Mouse (Mus musculus) cerebellum, adult 2 months (tissue): ENCODE measurements around the gene Gm525. TPM values are rescaled to one million over a fixed set of nuclear protein-coding genes. Genes with fewer than 3 reads are reported as not detected.
"Not testable (repeated sequence)": the region's sequence is repeated elsewhere in the genome, so short reads cannot be mapped to it uniquely, and the experiment has no call there.

Experiments
- DNase-seq, 2 experiments: peaks; one replicate each; pipeline ENCODE4 v3.0.0; 2021
- H3K27ac ChIP-seq: fragments of 200-500 bp; 2 replicates; pipeline ENCODE4 v1.5.1; 2012; ENCODE audit warnings: low read length, control low read depth, inconsistent platforms; ENCODE audit not compliant: insufficient read depth
- H3K27me3 ChIP-seq: fragments of 200-500 bp; 2 replicates; pipeline ENCODE4 v1.6.1; 2012; ENCODE audit warnings: inconsistent platforms, mild to moderate bottlenecking, low read length, moderate library complexity; ENCODE audit not compliant: control insufficient read depth, insufficient read depth
- H3K4me1 ChIP-seq: fragments of 200-500 bp; 2 replicates; pipeline ENCODE4 v1.6.1; 2011; ENCODE audit warnings: low read length; ENCODE audit not compliant: control insufficient read depth, insufficient read depth
- H3K4me3 ChIP-seq: fragments of 200-500 bp; replicated peaks from 2 replicates; pipeline ENCODE3; 2011; ENCODE audit warnings: mild to moderate bottlenecking, low read depth, low read length, control low read depth; ENCODE audit not compliant: insufficient read depth
- CTCF ChIP-seq: fragments of 200-500 bp; IDR thresholded peaks from 2 replicates; pipeline ENCODE4 v1.5.1; 2011; ENCODE audit warnings: low read depth, mild to moderate bottlenecking, control low read depth, low read length, moderate library complexity, borderline replicate concordance; ENCODE audit not compliant: insufficient read depth
- POLR2A ChIP-seq: fragments of 200-500 bp; IDR thresholded peaks from 2 replicates; pipeline ENCODE4 v1.6.1; 2011; ENCODE audit warnings: low read length, control low read depth, borderline replicate concordance; ENCODE audit not compliant: insufficient read depth
- WGBS: fragments of 180-500 bp; shearing (Covaris S2); methylation state at CpG from one replicate; pipeline ENCODE4 v1.1.7; 2018; 5-methylcytosine and 5-hydroxymethylcytosine counted together
- polyA plus RNA-seq: library from polyadenylated mRNA; depleted of rRNA; stranded (reverse); fragments of >200 nt; gene quantifications from 2 replicates; pipeline ENCODE4 v1.2.3, GENCODE M21; 2012

Gene Gm525
- polyA plus RNA-seq, 1 experiment: 0.65 TPM

DNA sequence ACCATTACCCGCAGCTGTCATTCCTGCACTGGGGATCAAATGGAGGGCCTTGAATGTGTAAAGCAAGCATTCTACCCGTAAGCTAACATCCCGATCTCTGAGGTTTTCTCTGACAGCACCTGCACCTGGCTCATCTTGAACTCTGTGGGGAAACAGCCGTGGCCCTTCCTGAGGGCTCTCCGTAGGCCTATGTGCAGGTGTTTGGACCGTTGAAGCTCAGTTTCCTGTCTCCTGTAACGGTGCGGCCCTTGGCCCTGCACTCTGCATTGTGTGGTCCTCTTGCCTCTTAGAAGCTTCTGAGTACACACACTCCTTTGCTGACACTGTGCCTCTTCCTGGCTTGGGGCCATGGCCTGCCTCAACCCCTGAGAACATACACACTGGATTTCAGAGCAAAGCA lies 4.0 kb downstream of the Gm525 start:
- no peak for DNase-seq
- no peak for TF ChIP-seq CTCF
- TF ChIP-seq POLR2A: no peak
- H3K4me1 ChIP-seq: peaks cover 12% of the 10 kb centered on the region
- 98% methylated on average over 8 of the region's 8 CpGs for WGBS
- H3K27ac ChIP-seq: no peak overlapping the region
- H3K4me3 ChIP-seq: no peak overlapping the region
- H3K27me3 ChIP-seq: no peaks in the 10 kb centered on the region

- Histone ChIP-seq H3K4me3 (no peak overlapping the region), H3K4me1 (peaks cover 12% of the 10 kb centered on the region), H3K27ac (no peak overlapping the region), H3K27me3 (no peaks in the 10 kb centered on the region)
- no peak for TF ChIP-seq CTCF
- no peak for TF ChIP-seq POLR2A
- DNase-seq: no peak
- 92% methylated on average over 3 of the region's 3 CpGs for WGBS
Measured at GRCm38 (mm10) chr11:89078305-89078704, 4.7 kb downstream of the Gm525 start.

GRCm38 (mm10) chr11:89078996-89079680 lies 5.5 kb downstream of the Gm525 start:
- TF ChIP-seq CTCF (no peak), POLR2A (no peak)
- Histone ChIP-seq H3K4me1 (peaks cover 12% of the 10 kb centered on the region), H3K4me3 (no peak overlapping the region), H3K27ac (no peak overlapping the region), H3K27me3 (no peaks in the 10 kb centered on the region)
- 37% methylated on average over 16 of the region's 16 CpGs for WGBS
- DNase-seq: peak; percentile 92

GRCm38 (mm10) chr11:89081906-89082305 lies 8.3 kb downstream of the Gm525 start:
- DNase-seq, H3K27me3 ChIP-seq, H3K27ac ChIP-seq, H3K4me3 ChIP-seq: not testable (repeated sequence)
- H3K4me1 ChIP-seq: peaks cover 12% of the 10 kb centered on the region
- WGBS: 90% methylated on average over 5 of the region's 5 CpGs

GRCm38 (mm10) chr11:89082691-89083090 lies 9.1 kb downstream of the Gm525 start:
- H3K4me3 ChIP-seq, H3K27ac ChIP-seq, DNase-seq, H3K27me3 ChIP-seq: not testable (repeated sequence)
- 87% methylated on average over 3 of the region's 3 CpGs for WGBS
- H3K4me1 ChIP-seq: peaks cover 12% of the 10 kb centered on the region

GRCm38 (mm10) chr11:89084601-89085000 lies 11.0 kb downstream of the Gm525 start:
- DNase-seq: peak; percentile 25 to 40
- H3K4me1 ChIP-seq: peaks cover 2% of the 10 kb centered on the region; the same call in 1 of the 2 replicates
- no peak overlapping the region for H3K4me3 ChIP-seq
- H3K27ac ChIP-seq: no peak overlapping the region
- 46% methylated on average over 7 of the region's 7 CpGs for WGBS
- no peaks in the 10 kb centered on the region for H3K27me3 ChIP-seq
- TF ChIP-seq POLR2A (no peak), CTCF (no peak)

- Histone ChIP-seq H3K4me3 (no peak overlapping the region), H3K4me1 (no peaks in the 10 kb centered on the region), H3K27me3 (no peaks in the 10 kb centered on the region), H3K27ac (no peak overlapping the region)
- TF ChIP-seq POLR2A (no peak), CTCF (no peak)
- no peak for DNase-seq
- 81% methylated on average over 10 of the region's 10 CpGs for WGBS
Measured at GRCm38 (mm10) chr11:89086208-89086809, 12.7 kb downstream of the Gm525 start.

- peak; percentile 11; the same call in 1 of the 2 replicates for TF ChIP-seq CTCF
- TF ChIP-seq POLR2A: no peak
- Histone ChIP-seq H3K27me3 (no peaks in the 10 kb centered on the region), H3K4me3 (no peak overlapping the region), H3K27ac (no peak overlapping the region), H3K4me1 (no peaks in the 10 kb centered on the region)
- WGBS: 94% methylated on average over 4 of the region's 4 CpGs
- DNase-seq: no peak
Measured at GRCm38 (mm10) chr11:89088754-89089153, 15.1 kb downstream of the Gm525 start.

DNA sequence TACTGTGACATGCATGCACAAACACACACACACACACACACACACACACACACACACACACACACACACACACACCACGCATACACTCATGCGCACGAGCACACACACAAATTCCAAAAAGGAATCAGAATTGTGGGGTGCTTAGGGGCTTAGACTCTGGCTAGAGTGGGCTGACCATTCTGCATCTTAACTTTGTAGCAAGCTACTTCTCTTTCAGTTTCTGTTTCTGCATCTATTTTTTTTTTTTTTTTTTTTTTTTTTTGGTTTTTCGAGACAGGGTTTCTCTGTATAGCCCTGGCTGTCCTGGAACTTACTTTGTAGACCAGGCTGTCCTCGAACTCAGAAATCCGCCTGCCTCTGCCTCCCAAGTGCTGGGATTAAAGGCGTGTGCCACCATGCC lies 16.7 kb downstream of the Gm525 start:
- WGBS: 91% methylated on average over 7 of the region's 7 CpGs
- not testable (repeated sequence) for H3K27me3 ChIP-seq, H3K27ac ChIP-seq, H3K4me1 ChIP-seq, DNase-seq, H3K4me3 ChIP-seq
